Mouse (Mus musculus): ENCODE measurements around the gene Tdrd6. TPM values are rescaled to one million over a fixed set of nuclear protein-coding genes. Genes with fewer than 3 reads are reported as not detected.

Gene Tdrd6
- total and polyA plus RNA-seq, 2 experiments from 2014 or later = 0.75 to 1.4 TPM

GRCm38 (mm10) chr17:43629026-43629495 lies 1.0 kb downstream of the Tdrd6 start:
- peak overlapping the region; percentile 59; the same call in 1 of the 2 replicates for H3K9ac ChIP-seq (replicated peaks; ENCODE audit: low read length, poor library complexity, severe bottlenecking)
- peak overlapping the region; percentile 69 for H3K4me2 ChIP-seq (ENCODE audit: low read depth, low read length, poor library complexity, severe bottlenecking)
- ATAC-seq (ENCODE audit: low FRiP score) (peak; percentile 15; the same call in 1 of the 2 replicates), DNase-seq (ENCODE audit: low spot score) (no peak)
- peak overlapping the region; percentile 41 for H3K4me3 ChIP-seq (ENCODE audit: low read depth, low read length)
- 0 out of 2 replicates have a peak, but pooled peaks cover 6% of the 10 kb centered on the region for H3K4me1 ChIP-seq (ENCODE audit: insufficient read depth, low read length)
- no peaks in the 10 kb centered on the region for H3K36me3 ChIP-seq (ENCODE audit: insufficient read depth, low read length)
- no peak for TF ChIP-seq CTCF (IDR thresholded peaks at IDR 0.05)
- peaks cover 17% of the 10 kb centered on the region for H3K27me3 ChIP-seq (ENCODE audit: insufficient read depth, low read length)
- 25% methylated on average over 24 of the region's 24 CpGs for WGBS
- no peaks in the 10 kb centered on the region; the same call in 1 of the 2 replicates for H3K9me3 ChIP-seq (ENCODE audit: low read length)
- H3K27ac ChIP-seq (ENCODE audit: low read depth, low read length) = no peak overlapping the region

DNA sequence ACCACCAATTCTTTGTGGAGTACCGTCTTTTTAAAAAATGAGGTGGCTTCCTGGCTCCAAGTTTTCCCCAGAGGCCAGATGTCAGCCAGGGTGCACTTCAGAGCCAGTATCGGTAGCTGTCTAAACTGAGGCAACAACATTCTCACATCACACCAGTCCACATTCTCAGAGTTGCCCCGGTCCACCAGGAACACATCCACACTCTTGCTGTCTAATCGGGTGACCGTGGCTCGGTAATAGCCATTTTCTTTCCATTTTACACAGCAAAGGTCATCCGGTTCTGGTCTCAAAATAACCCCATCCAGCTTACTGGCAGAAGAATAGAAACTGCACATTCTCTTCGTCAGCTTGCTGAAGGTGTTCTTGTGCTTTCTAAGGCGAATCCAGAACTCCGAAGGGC lies 1.9 kb downstream of the Tdrd6 start:
- Histone ChIP-seq H3K4me2 (ENCODE audit: low read depth, low read length, poor library complexity, severe bottlenecking) (no peak overlapping the region), H3K9me3 (ENCODE audit: low read length) (no peaks in the 10 kb centered on the region; the same call in 1 of the 2 replicates), H3K36me3 (ENCODE audit: insufficient read depth, low read length) (no peaks in the 10 kb centered on the region), H3K4me1 (ENCODE audit: insufficient read depth, low read length) (0 out of 2 replicates have a peak, but pooled peaks cover 6% of the 10 kb centered on the region), H3K9ac (replicated peaks; ENCODE audit: low read length, poor library complexity, severe bottlenecking) (no peak overlapping the region), H3K4me3 (ENCODE audit: low read depth, low read length) (no peak overlapping the region), H3K27me3 (ENCODE audit: insufficient read depth, low read length) (peaks cover 17% of the 10 kb centered on the region), H3K27ac (ENCODE audit: low read depth, low read length) (no peak overlapping the region)
- no peak for TF ChIP-seq CTCF (IDR thresholded peaks at IDR 0.05)
- DNase-seq (ENCODE audit: low spot score) (no peak), ATAC-seq (ENCODE audit: low FRiP score) (no peak)
- WGBS = 96% methylated on average over 10 of the region's 10 CpGs

DNA sequence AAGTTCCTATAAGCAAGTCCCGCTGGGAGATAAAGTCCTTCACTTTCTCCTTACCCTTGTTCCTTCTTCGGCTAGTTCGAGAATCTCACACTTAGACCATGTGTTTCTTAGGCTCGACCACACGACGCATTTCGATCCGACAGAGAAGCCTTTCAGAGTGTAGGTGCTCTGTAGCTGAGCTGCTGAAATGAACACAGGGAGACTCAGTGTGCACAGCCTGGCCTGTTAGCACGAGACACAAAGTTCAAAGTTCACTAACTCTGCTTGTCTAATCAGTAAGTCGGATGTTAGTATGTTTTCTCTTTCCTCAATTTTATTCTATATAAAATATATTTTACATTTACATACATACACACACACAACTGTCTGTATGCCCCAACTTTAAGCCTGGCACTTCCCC lies 8.0 kb downstream of the Tdrd6 start:
- peaks cover 3% of the 10 kb centered on the region; the same call in 1 of the 2 replicates for H3K9me3 ChIP-seq (ENCODE audit: low read length)
- no peak for TF ChIP-seq CTCF (IDR thresholded peaks at IDR 0.05)
- 93% methylated on average over 10 of the region's 10 CpGs for WGBS
- ATAC-seq (ENCODE audit: low FRiP score) (no peak), DNase-seq (ENCODE audit: low spot score) (no peak)
- H3K9ac ChIP-seq (replicated peaks; ENCODE audit: low read length, poor library complexity, severe bottlenecking) = no peak overlapping the region
- H3K27me3 ChIP-seq (ENCODE audit: insufficient read depth, low read length) = no peaks in the 10 kb centered on the region
- no peak overlapping the region for H3K4me2 ChIP-seq (ENCODE audit: low read depth, low read length, poor library complexity, severe bottlenecking)
- no peak overlapping the region for H3K27ac ChIP-seq (ENCODE audit: low read depth, low read length)
- no peaks in the 10 kb centered on the region for H3K4me1 ChIP-seq (ENCODE audit: insufficient read depth, low read length)
- H3K36me3 ChIP-seq (ENCODE audit: insufficient read depth, low read length) = no peaks in the 10 kb centered on the region
- H3K4me3 ChIP-seq (ENCODE audit: low read depth, low read length) = no peak overlapping the region

GRCm38 (mm10) chr17:43619156-43619555 lies 10.9 kb downstream of the Tdrd6 start:
- WGBS = 91% methylated on average over 9 of the region's 9 CpGs
- no peak overlapping the region for H3K4me2 ChIP-seq (ENCODE audit: low read depth, low read length, poor library complexity, severe bottlenecking)
- no peak overlapping the region for H3K9ac ChIP-seq (replicated peaks; ENCODE audit: low read length, poor library complexity, severe bottlenecking)
- H3K9me3 ChIP-seq (ENCODE audit: low read length) = 0 out of 2 replicates have a peak, but pooled peaks cover 3% of the 10 kb centered on the region
- H3K27me3 ChIP-seq (ENCODE audit: insufficient read depth, low read length) = no peaks in the 10 kb centered on the region
- no peaks in the 10 kb centered on the region for H3K4me1 ChIP-seq (ENCODE audit: insufficient read depth, low read length)
- no peaks in the 10 kb centered on the region for H3K36me3 ChIP-seq (ENCODE audit: insufficient read depth, low read length)
- H3K27ac ChIP-seq (ENCODE audit: low read depth, low read length) = no peak overlapping the region
- TF ChIP-seq CTCF (IDR thresholded peaks at IDR 0.05) = no peak
- H3K4me3 ChIP-seq (ENCODE audit: low read depth, low read length) = no peak overlapping the region
- DNase-seq (ENCODE audit: low spot score) (no peak), ATAC-seq (ENCODE audit: low FRiP score) (no peak)

DNA sequence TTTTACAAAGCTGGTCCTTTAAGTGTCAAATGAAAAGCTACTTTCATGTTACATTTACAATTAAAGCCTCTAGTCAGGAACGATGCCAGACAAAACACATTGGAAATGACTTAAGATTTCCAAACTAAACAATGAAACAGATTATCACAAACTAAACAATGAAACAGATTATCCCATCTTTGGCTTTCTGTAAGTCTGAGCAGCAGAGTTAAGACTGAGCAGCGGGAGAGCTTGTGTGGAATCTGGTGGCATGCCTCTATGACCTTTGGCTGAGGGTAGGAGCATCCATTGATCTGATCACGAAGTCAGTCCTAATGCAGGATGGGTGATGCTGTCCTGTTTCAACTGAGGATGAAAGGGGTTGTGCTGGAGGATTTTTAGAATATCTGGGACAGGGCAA lies 17.9 kb downstream of the Tdrd6 start:
- no peak overlapping the region for H3K4me3 ChIP-seq (ENCODE audit: low read depth, low read length)
- WGBS = 42% methylated on average over 3 of the region's 3 CpGs
- DNase-seq (ENCODE audit: low spot score) = no peak
- H3K4me1 ChIP-seq (ENCODE audit: insufficient read depth, low read length) = no peaks in the 10 kb centered on the region
- no peak overlapping the region for H3K27ac ChIP-seq (ENCODE audit: low read depth, low read length)
- TF ChIP-seq CTCF (IDR thresholded peaks at IDR 0.05) = no peak
- H3K36me3 ChIP-seq (ENCODE audit: insufficient read depth, low read length) = no peaks in the 10 kb centered on the region
- H3K4me2 ChIP-seq (ENCODE audit: low read depth, low read length, poor library complexity, severe bottlenecking) = no peak overlapping the region
- ATAC-seq (ENCODE audit: low FRiP score) = no peak
- no peaks in the 10 kb centered on the region for H3K27me3 ChIP-seq (ENCODE audit: insufficient read depth, low read length)
- H3K9ac ChIP-seq (replicated peaks; ENCODE audit: low read length, poor library complexity, severe bottlenecking) = no peak overlapping the region
- no peaks in the 10 kb centered on the region for H3K9me3 ChIP-seq (ENCODE audit: low read length)

DNA sequence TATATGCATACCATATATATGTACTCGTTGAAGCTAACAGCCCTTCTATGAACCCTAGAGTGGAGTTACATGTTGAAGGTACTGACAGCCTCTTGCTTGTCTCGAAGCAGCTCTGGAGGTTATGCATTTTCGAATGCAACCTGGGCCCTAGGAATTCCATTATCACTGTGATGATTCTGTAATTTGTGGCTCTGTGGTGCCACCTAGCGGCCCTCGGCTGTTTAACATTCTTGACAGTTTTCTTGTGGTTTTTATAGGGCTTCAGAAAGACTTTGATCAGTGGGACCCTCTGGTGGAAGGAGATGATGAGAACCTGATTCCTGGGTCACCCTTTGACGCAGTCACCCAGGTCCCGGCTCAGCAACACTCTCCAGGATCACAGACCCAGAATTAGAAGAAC lies 18.5 kb downstream of the Tdrd6 start:
- Histone ChIP-seq H3K9ac (replicated peaks; ENCODE audit: low read length, poor library complexity, severe bottlenecking) (no peak overlapping the region), H3K4me1 (ENCODE audit: insufficient read depth, low read length) (no peaks in the 10 kb centered on the region), H3K27ac (ENCODE audit: low read depth, low read length) (no peak overlapping the region), H3K27me3 (ENCODE audit: insufficient read depth, low read length) (no peaks in the 10 kb centered on the region), H3K36me3 (ENCODE audit: insufficient read depth, low read length) (no peaks in the 10 kb centered on the region), H3K9me3 (ENCODE audit: low read length) (no peaks in the 10 kb centered on the region), H3K4me3 (ENCODE audit: low read depth, low read length) (no peak overlapping the region), H3K4me2 (ENCODE audit: low read depth, low read length, poor library complexity, severe bottlenecking) (no peak overlapping the region)
- WGBS = 19% methylated on average over 7 of the region's 7 CpGs
- TF ChIP-seq CTCF (IDR thresholded peaks at IDR 0.05) = peak; percentile 95
- peak; percentile 89 for DNase-seq (ENCODE audit: low spot score)
- ATAC-seq (ENCODE audit: low FRiP score) = peak; percentile 59

Measured in midbrain, postnatal 0 days (tissue).